Mouse (Mus musculus): ENCODE measurements around the gene Shisa9. TPM values are rescaled to one million over a fixed set of nuclear protein-coding genes. Genes with fewer than 3 reads are reported as not detected.

Gene Shisa9
- polyA plus RNA-seq, 1 experiment: 36.4 TPM

- peak overlapping the region; percentile 97 for H3K4me3 ChIP-seq (ENCODE audit: insufficient read depth, low read length)
These were observed 418 bp downstream of the Shisa9 start for GRCm38 (mm10) chr16:11984271-11984791.

GRCm38 (mm10) chr16:11987056-11987455 lies 3.1 kb downstream of the Shisa9 start:
- TF ChIP-seq POLR2A (IDR thresholded peaks at IDR 0.05; ENCODE audit: extremely low read depth, insufficient read depth, low read length) (no peak), CTCF (IDR thresholded peaks at IDR 0.05; ENCODE audit: extremely low read depth, insufficient read depth, low read length) (no peak)
- Histone ChIP-seq H3K4me3 (ENCODE audit: insufficient read depth, low read length) (peak overlapping the region; percentile 97), H3K4me1 (ENCODE audit: control insufficient read depth, insufficient read depth, low read length) (peaks cover 3% of the 10 kb centered on the region; the same call in 1 of the 2 replicates), H3K27ac (ENCODE audit: insufficient read depth, low read length) (no peak overlapping the region)

More at GRCm38 (mm10) chr16:11984271-11984791, 418 bp downstream of the Shisa9 start:
- peaks cover 1% of the 10 kb centered on the region; the same call in 1 of the 2 replicates for H3K4me1 ChIP-seq (ENCODE audit: control insufficient read depth, insufficient read depth, low read length)
- H3K27ac ChIP-seq (ENCODE audit: insufficient read depth, low read length): peak overlapping the region; percentile 79
- TF ChIP-seq CTCF (IDR thresholded peaks at IDR 0.05; ENCODE audit: extremely low read depth, insufficient read depth, low read length) (no peak), POLR2A (IDR thresholded peaks at IDR 0.05; ENCODE audit: extremely low read depth, insufficient read depth, low read length) (no peak)

DNA sequence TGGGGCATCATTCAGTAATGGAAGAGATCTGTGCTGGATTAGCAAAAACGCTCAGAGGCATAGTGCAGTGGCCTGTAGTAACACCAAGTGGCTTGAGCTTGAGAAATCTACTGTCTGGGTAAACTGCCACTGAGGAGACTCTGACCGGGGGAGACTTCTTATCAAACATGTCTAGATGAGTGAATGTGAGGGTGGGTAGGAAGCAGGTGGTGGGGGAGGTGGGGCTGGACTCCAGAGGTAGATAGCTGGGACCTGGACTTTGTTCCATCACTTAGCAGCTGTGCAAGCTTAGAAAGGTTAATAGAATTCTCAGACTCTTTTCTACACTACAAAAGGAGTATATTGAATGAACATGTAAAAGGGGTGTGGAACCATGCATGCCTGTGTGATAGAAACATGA lies 21.3 kb downstream of the Shisa9 start:
- H3K4me1 ChIP-seq (ENCODE audit: control insufficient read depth, insufficient read depth, low read length): peaks cover 5% of the 10 kb centered on the region; the same call in 1 of the 2 replicates
- no peak overlapping the region for H3K27ac ChIP-seq (ENCODE audit: insufficient read depth, low read length)
- TF ChIP-seq POLR2A (IDR thresholded peaks at IDR 0.05; ENCODE audit: extremely low read depth, insufficient read depth, low read length) (no peak), CTCF (IDR thresholded peaks at IDR 0.05; ENCODE audit: extremely low read depth, insufficient read depth, low read length) (no peak)
- H3K4me3 ChIP-seq (ENCODE audit: insufficient read depth, low read length): no peak overlapping the region

DNA sequence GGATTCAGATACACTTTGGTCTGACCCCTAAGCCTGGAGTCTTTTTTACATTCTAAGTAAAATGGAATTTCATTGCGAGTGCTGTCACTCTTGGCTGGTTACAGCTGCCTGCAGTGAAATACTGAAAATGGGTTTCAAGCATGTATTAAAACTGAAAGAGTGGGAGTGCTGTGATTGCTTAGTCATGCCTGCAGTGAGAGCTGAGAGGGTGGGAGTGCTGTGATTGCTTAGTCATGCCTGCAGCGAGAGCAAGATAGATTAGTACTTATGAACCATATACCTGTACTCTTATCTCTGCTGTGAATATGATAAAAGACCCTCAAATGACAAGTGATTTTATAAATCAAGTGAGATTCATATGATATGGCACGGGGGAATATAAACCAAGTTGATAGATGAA lies 26.2 kb downstream of the Shisa9 start:
- no peak for TF ChIP-seq POLR2A (IDR thresholded peaks at IDR 0.05; ENCODE audit: extremely low read depth, insufficient read depth, low read length)
- TF ChIP-seq CTCF (IDR thresholded peaks at IDR 0.05; ENCODE audit: extremely low read depth, insufficient read depth, low read length): no peak
- Histone ChIP-seq H3K4me1 (ENCODE audit: control insufficient read depth, insufficient read depth, low read length) (peaks cover 3% of the 10 kb centered on the region), H3K27ac (ENCODE audit: insufficient read depth, low read length) (no peak overlapping the region), H3K4me3 (ENCODE audit: insufficient read depth, low read length) (no peak overlapping the region)

- TF ChIP-seq POLR2A (IDR thresholded peaks at IDR 0.05; ENCODE audit: extremely low read depth, insufficient read depth, low read length) (no peak), CTCF (IDR thresholded peaks at IDR 0.05; ENCODE audit: extremely low read depth, insufficient read depth, low read length) (no peak)
- H3K27ac ChIP-seq (ENCODE audit: insufficient read depth, low read length): no peak overlapping the region
- H3K4me3 ChIP-seq (ENCODE audit: insufficient read depth, low read length): no peak overlapping the region
- H3K4me1 ChIP-seq (ENCODE audit: control insufficient read depth, insufficient read depth, low read length): peaks cover 3% of the 10 kb centered on the region
These were observed 28.8 kb downstream of the Shisa9 start for GRCm38 (mm10) chr16:12012747-12013146.

DNA sequence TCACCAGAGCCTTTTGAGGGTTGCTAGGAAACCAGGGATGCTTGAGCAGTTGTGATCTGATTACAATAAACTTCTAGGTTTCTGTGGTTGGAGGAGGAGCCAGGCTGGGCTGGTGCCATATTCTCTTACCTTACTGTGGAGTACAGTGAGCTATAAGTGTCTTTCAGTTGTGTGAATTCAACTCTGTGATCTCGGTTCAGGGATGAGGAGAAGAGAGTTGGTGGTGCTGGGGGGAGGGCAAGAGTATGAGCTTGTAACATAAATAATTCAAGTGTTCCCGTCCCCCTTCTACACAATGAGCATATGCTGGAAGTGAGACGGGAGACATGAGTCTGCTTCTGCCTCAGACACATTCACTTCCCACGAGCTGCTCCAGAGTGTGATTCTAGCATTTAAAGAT lies 30.6 kb downstream of the Shisa9 start:
- peaks cover 8% of the 10 kb centered on the region for H3K4me1 ChIP-seq (ENCODE audit: control insufficient read depth, insufficient read depth, low read length)
- TF ChIP-seq CTCF (IDR thresholded peaks at IDR 0.05; ENCODE audit: extremely low read depth, insufficient read depth, low read length) (no peak), POLR2A (IDR thresholded peaks at IDR 0.05; ENCODE audit: extremely low read depth, insufficient read depth, low read length) (no peak)
- H3K27ac ChIP-seq (ENCODE audit: insufficient read depth, low read length): no peak overlapping the region
- no peak overlapping the region for H3K4me3 ChIP-seq (ENCODE audit: insufficient read depth, low read length)

DNA sequence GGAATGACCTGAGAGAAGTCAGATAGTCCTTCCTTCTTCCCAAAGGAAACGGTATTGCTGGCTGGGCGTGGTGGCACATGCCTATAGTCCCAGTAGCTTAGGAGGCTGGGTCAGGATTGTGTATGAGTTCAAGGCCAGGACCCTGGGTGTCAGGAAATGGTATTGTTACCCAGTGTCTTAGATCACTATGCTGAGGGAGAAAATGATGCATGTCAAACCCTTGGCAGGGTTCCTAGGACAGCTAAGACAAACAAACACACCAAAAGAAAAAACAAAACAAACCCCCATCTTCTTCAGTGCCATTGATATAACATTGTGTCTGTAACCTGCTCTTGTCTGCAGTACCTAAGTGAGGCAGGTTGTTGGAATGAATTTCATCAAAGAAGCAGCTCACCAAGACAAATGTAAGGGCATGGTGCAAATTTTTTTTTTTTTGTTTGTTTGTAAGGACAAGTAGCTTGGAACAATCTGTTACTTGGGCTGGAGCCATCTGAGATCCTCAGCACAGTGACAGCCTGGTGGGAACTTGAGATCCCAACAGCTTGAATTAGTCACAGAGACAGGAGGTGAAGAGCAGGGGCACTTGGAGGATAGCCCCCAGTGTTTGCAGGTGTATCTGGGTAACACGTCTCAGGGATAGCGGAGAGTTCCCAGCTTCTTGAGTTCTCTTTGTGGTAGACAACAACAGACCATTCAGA lies 34.2 kb downstream of the Shisa9 start:
- Histone ChIP-seq H3K4me3 (ENCODE audit: insufficient read depth, low read length) (no peak overlapping the region), H3K4me1 (ENCODE audit: control insufficient read depth, insufficient read depth, low read length) (peaks cover 17% of the 10 kb centered on the region), H3K27ac (ENCODE audit: insufficient read depth, low read length) (no peak overlapping the region)
- TF ChIP-seq CTCF (IDR thresholded peaks at IDR 0.05; ENCODE audit: extremely low read depth, insufficient read depth, low read length) (no peak), POLR2A (IDR thresholded peaks at IDR 0.05; ENCODE audit: extremely low read depth, insufficient read depth, low read length) (no peak)

DNA sequence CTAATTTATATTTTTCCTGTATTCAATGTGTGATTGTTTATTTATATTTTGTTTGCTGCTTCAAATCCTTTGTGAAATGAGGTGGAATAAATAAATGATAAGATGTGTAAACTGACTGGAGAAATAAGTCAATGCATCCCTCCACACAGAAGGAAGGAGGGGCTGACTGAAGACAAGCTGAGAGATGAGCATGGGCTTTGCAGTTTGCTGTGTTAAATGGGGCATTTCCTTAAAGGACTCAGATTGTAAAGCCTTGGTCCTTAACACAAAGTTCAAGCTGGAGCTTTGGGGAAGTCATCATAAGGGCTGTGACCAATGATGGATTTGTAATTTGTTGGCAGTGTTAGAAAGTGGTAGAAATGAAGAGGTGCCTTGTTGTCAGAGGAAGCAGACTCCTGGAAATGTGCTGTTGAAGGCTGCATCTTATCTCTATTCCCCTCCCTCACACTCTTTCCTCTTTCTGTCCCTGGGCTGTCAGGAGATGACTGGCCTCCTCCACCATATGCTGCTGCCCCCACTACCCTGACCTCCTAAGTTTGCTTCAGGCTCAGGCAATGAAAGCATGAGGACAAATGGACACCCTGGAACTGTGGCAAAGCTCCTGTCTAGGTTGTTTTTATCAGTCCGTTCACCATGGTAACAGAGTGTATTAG lies 36.3 kb downstream of the Shisa9 start:
- TF ChIP-seq CTCF (IDR thresholded peaks at IDR 0.05; ENCODE audit: extremely low read depth, insufficient read depth, low read length) (no peak), POLR2A (IDR thresholded peaks at IDR 0.05; ENCODE audit: extremely low read depth, insufficient read depth, low read length) (no peak)
- Histone ChIP-seq H3K4me1 (ENCODE audit: control insufficient read depth, insufficient read depth, low read length) (peaks cover 14% of the 10 kb centered on the region), H3K27ac (ENCODE audit: insufficient read depth, low read length) (no peak overlapping the region), H3K4me3 (ENCODE audit: insufficient read depth, low read length) (no peak overlapping the region)

- no peaks in the 10 kb centered on the region for H3K4me1 ChIP-seq (ENCODE audit: control insufficient read depth, insufficient read depth, low read length)
- no peak overlapping the region for H3K27ac ChIP-seq (ENCODE audit: insufficient read depth, low read length)
- no peak for TF ChIP-seq CTCF (IDR thresholded peaks at IDR 0.05; ENCODE audit: extremely low read depth, insufficient read depth, low read length)
- TF ChIP-seq POLR2A (IDR thresholded peaks at IDR 0.05; ENCODE audit: extremely low read depth, insufficient read depth, low read length): no peak
- no peak overlapping the region for H3K4me3 ChIP-seq (ENCODE audit: insufficient read depth, low read length)
These were observed 48.5 kb downstream of the Shisa9 start for GRCm38 (mm10) chr16:12032441-12032840.

All from cortical plate, adult 2 months (tissue).